Mouse (Mus musculus) CD4-positive naive resting alpha-beta T cell, adult 76 days (primary cell): Measurements from ENCODE around the gene Srgap2. TPM values are rescaled to one million over a fixed set of nuclear protein-coding genes. Genes with fewer than 3 reads are reported as not detected.

Experiments
- total RNA-seq: library from RNA; stranded (reverse); gene quantifications from one replicate; pipeline ENCODE4 v1.2.4, GENCODE M21; 2023

Srgap2 gene
- total RNA-seq: 69.8 TPM

GRCm38 (mm10) chr1:131527281-131528080 is at the start of gene Srgap2, which contains the start of gene Fam72a:
Gene Srgap2, minus strand, starts transcription at chr1:131527352.
Gene Fam72a, plus strand, starts transcription at chr1:131527903.

GRCm38 (mm10) chr1:131279456-131279776 is 247.7 kb downstream of the Srgap2 start, which contains the start of gene Ikbke:
Gene Ikbke, minus strand, starts transcription at chr1:131279606.

GRCm38 (mm10) chr1:131245089-131245856 is 281.9 kb downstream of the Srgap2 start, which contains the start of gene Rassf5:
Gene Rassf5, minus strand, starts transcription at chr1:131245258.

Other genes starting within 250 kb of the Srgap2 start
- 250 TPM for gene Ikbke, start 247.7 kb downstream of the Srgap2 start, total RNA-seq
- gene Fam72a, start 551 bp upstream of the Srgap2 start, total RNA-seq: 0.41 TPM
- gene Avpr1b, start 71.9 kb upstream of the Srgap2 start, total RNA-seq: not detected
- gene Ctse, start 111.0 kb upstream of the Srgap2 start, total RNA-seq: 200 TPM
- 1.2 TPM for gene Rab7b, start 161.3 kb upstream of the Srgap2 start, total RNA-seq
- gene Slc26a9, start 216.7 kb upstream of the Srgap2 start, total RNA-seq: not detected